Mouse (Mus musculus): Measurements from ENCODE around the gene Zdhhc16. TPM values are rescaled to one million over a fixed set of nuclear protein-coding genes. Genes with fewer than 3 reads are reported as not detected.

Gene Zdhhc16
- polyA plus RNA-seq (2014; fragmentation: Illumina TruSeq; extraction: RNeasy Lipid Tissue Mini Kit (QIAGEN cat#74804); ENCODE audit: low replicate concordance) = 16.8 TPM

GRCm38 (mm10) chr19:41933179-41934086, at the start of gene Zdhhc16, which contains the start of gene Exosc1:
Gene Zdhhc16, plus strand, starts transcription at chr19:41933480.
Gene Exosc1, minus strand, starts transcription at chr19:41933423.

GRCm38 (mm10) chr19:41895460-41896318, 37.6 kb upstream of the Zdhhc16 start, which contains the start of gene Rrp12:
Gene Rrp12, minus strand, starts transcription at chr19:41896173.

GRCm38 (mm10) chr19:41911178-41912073, 21.9 kb upstream of the Zdhhc16 start, which contains the start of gene Pgam1:
Gene Pgam1, plus strand, starts transcription at chr19:41911923.

GRCm38 (mm10) chr19:41980819-41981594, 47.7 kb downstream of the Zdhhc16 start, which contains the start of gene Mms19:
Gene Mms19, minus strand, starts transcription at chr19:41981157.

DNA sequence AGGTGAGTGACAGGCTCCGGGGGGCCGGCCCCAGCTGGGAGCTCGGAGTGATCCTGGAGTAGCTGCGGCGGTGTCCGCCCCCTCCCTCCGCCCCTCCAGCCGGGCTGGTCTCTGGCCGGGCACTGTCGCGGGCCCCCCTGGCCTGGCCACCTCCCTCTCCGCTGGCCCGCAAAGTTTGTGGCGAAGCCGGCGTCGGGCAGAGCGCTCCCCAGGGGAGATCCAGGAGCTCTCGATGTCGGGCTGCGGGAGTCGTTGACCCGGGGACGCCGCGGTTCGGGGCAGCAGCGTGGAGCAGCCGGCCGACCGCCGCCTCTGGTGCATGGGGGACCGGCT, 48.3 kb downstream of the Zdhhc16 start, which contains the start of gene Ubtd1:
TSS of gene Ubtd1 (plus strand) at position 169 of the 333 bp plus-strand sequence.

Other genes with a start within 250 kb of the Zdhhc16 start
- gene Slit1, start 189.8 kb upstream of the Zdhhc16 start, polyA plus RNA-seq (2014; fragmentation: Illumina TruSeq; extraction: RNeasy Lipid Tissue Mini Kit (QIAGEN cat#74804); ENCODE audit: low replicate concordance) = not detected
- gene Arhgap19, start 131.4 kb upstream of the Zdhhc16 start, polyA plus RNA-seq (2014; fragmentation: Illumina TruSeq; extraction: RNeasy Lipid Tissue Mini Kit (QIAGEN cat#74804); ENCODE audit: low replicate concordance) = 7.0 TPM
- 3.9 TPM for gene Frat1, start 103.5 kb upstream of the Zdhhc16 start, polyA plus RNA-seq (2014; fragmentation: Illumina TruSeq; extraction: RNeasy Lipid Tissue Mini Kit (QIAGEN cat#74804); ENCODE audit: low replicate concordance)
- gene Frat2, start 85.3 kb upstream of the Zdhhc16 start, polyA plus RNA-seq (2014; fragmentation: Illumina TruSeq; extraction: RNeasy Lipid Tissue Mini Kit (QIAGEN cat#74804); ENCODE audit: low replicate concordance) = 12.3 TPM
- 0.22 TPM for gene Rrp12, start 37.3 kb upstream of the Zdhhc16 start, polyA plus RNA-seq (2014; fragmentation: Illumina TruSeq; extraction: RNeasy Lipid Tissue Mini Kit (QIAGEN cat#74804); ENCODE audit: low replicate concordance)
- gene Pgam1, start 21.6 kb upstream of the Zdhhc16 start, polyA plus RNA-seq (2014; fragmentation: Illumina TruSeq; extraction: RNeasy Lipid Tissue Mini Kit (QIAGEN cat#74804); ENCODE audit: low replicate concordance) = 259 TPM
- 12.8 TPM for gene Exosc1, start 57 bp upstream of the Zdhhc16 start, polyA plus RNA-seq (2014; fragmentation: Illumina TruSeq; extraction: RNeasy Lipid Tissue Mini Kit (QIAGEN cat#74804); ENCODE audit: low replicate concordance)
- 8.1 TPM for gene Mms19, start 47.7 kb downstream of the Zdhhc16 start, polyA plus RNA-seq (2014; fragmentation: Illumina TruSeq; extraction: RNeasy Lipid Tissue Mini Kit (QIAGEN cat#74804); ENCODE audit: low replicate concordance)
- gene Ubtd1, start 48.3 kb downstream of the Zdhhc16 start, polyA plus RNA-seq (2014; fragmentation: Illumina TruSeq; extraction: RNeasy Lipid Tissue Mini Kit (QIAGEN cat#74804); ENCODE audit: low replicate concordance) = not detected
- not detected for gene Ankrd2, start 102.5 kb downstream of the Zdhhc16 start, polyA plus RNA-seq (2014; fragmentation: Illumina TruSeq; extraction: RNeasy Lipid Tissue Mini Kit (QIAGEN cat#74804); ENCODE audit: low replicate concordance)
- gene Hoga1, start 112.1 kb downstream of the Zdhhc16 start, polyA plus RNA-seq (2014; fragmentation: Illumina TruSeq; extraction: RNeasy Lipid Tissue Mini Kit (QIAGEN cat#74804); ENCODE audit: low replicate concordance) = 0.71 TPM
- gene 4933411K16Rik, start 118.8 kb downstream of the Zdhhc16 start, polyA plus RNA-seq (2014; fragmentation: Illumina TruSeq; extraction: RNeasy Lipid Tissue Mini Kit (QIAGEN cat#74804); ENCODE audit: low replicate concordance) = not detected
- not detected for gene Morn4, start 152.9 kb downstream of the Zdhhc16 start, polyA plus RNA-seq (2014; fragmentation: Illumina TruSeq; extraction: RNeasy Lipid Tissue Mini Kit (QIAGEN cat#74804); ENCODE audit: low replicate concordance)
- gene Pi4k2a, start 157.0 kb downstream of the Zdhhc16 start, polyA plus RNA-seq (2014; fragmentation: Illumina TruSeq; extraction: RNeasy Lipid Tissue Mini Kit (QIAGEN cat#74804); ENCODE audit: low replicate concordance) = 6.3 TPM
- not detected for gene Avpi1, start 195.6 kb downstream of the Zdhhc16 start, polyA plus RNA-seq (2014; fragmentation: Illumina TruSeq; extraction: RNeasy Lipid Tissue Mini Kit (QIAGEN cat#74804); ENCODE audit: low replicate concordance)
- 3.7 TPM for gene Marveld1, start 213.9 kb downstream of the Zdhhc16 start, polyA plus RNA-seq (2014; fragmentation: Illumina TruSeq; extraction: RNeasy Lipid Tissue Mini Kit (QIAGEN cat#74804); ENCODE audit: low replicate concordance)
- 8.5 TPM for gene Zfyve27, start 230.5 kb downstream of the Zdhhc16 start, polyA plus RNA-seq (2014; fragmentation: Illumina TruSeq; extraction: RNeasy Lipid Tissue Mini Kit (QIAGEN cat#74804); ENCODE audit: low replicate concordance)